ENCODE assay signal across 18 mouse cellular contexts in the genomic region with DNA sequence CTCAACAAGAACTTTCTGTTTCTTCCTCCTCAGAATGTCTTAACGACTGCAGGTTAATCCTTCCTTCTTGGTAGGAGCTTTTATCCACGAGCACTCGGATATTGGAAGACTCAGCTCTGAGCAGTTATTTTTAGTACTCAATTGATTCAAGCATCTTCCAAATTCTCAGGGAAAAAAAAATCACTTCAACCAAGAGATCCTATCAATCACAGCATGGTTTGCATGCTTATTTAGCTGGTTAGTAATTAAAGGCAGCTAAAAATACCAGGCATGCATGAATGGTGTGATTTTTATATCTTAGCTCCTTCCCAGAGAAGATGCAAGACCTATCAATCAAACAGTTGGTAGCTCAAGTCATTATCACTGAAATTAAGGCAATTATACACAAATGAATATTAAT.
A peak's percentile ranks its signal among the peaks of the same experiment; 100 is the strongest.
DNase-seq lines count a peak whose midpoint lies in the region; ATAC-seq and TF ChIP-seq lines count a peak whose summit lies in the region.
"Had no signal": no experiment of that assay in that cellular context is flagged by ENCODE, and none has a peak within 500 bp of the region (broad histone marks: within the 10 kb centered on the region; RNA-seq: fewer than 3 reads in every experiment).

No protein-coding gene starts in this region.

- no peaks in the 10 kb centered on the region for H3K9me3 ChIP-seq in forebrain, embryonic 14.5 days (replicated peaks; ENCODE audit: control insufficient read depth, low read length)
- H3K9me3 ChIP-seq in forebrain, embryonic 12.5 days = no peaks in the 10 kb centered on the region
- H3K9me3 ChIP-seq in midbrain, postnatal 0 days (ENCODE audit: low read length) = no peaks in the 10 kb centered on the region
- H3K9me3 ChIP-seq in midbrain, embryonic 15.5 days = no peaks in the 10 kb centered on the region
- no peaks in the 10 kb centered on the region for H3K9me3 ChIP-seq in hindbrain, embryonic 10.5 days
- H3K9me3 ChIP-seq: embryonic facial prominence, embryonic 10.5 days; heart, embryonic 15.5 days; hindbrain, embryonic 15.5 days had no signal

- H3K4me2 ChIP-seq in forebrain, embryonic 14.5 days (ENCODE audit: low read length) = no peak overlapping the region
- H3K4me2 ChIP-seq in forebrain, embryonic 12.5 days = no peak overlapping the region
- H3K4me2 ChIP-seq in midbrain, postnatal 0 days (ENCODE audit: low read depth, low read length, poor library complexity, severe bottlenecking) = no peak overlapping the region
- no peak overlapping the region for H3K4me2 ChIP-seq in midbrain, embryonic 15.5 days
- H3K4me2 ChIP-seq: heart, embryonic 11.5 days; heart, embryonic 15.5 days; hindbrain, embryonic 15.5 days had no signal

- H3K9ac ChIP-seq in forebrain, embryonic 14.5 days (ENCODE audit: low read length) = no peak overlapping the region
- H3K9ac ChIP-seq in forebrain, embryonic 12.5 days = no peak overlapping the region
- H3K9ac ChIP-seq in midbrain, postnatal 0 days (replicated peaks; ENCODE audit: low read length, poor library complexity, severe bottlenecking) = no peak overlapping the region
- no peak overlapping the region for H3K9ac ChIP-seq in midbrain, embryonic 15.5 days
- H3K9ac ChIP-seq: heart, embryonic 15.5 days; hindbrain, embryonic 15.5 days had no signal

- no peaks in the 10 kb centered on the region for H3K27me3 ChIP-seq in forebrain, embryonic 14.5 days (replicated peaks; ENCODE audit: control insufficient read depth, insufficient read depth, low read length)
- H3K27me3 ChIP-seq in forebrain, embryonic 12.5 days = no peaks in the 10 kb centered on the region
- H3K27me3 ChIP-seq in midbrain, postnatal 0 days (ENCODE audit: insufficient read depth, low read length) = no peaks in the 10 kb centered on the region
- H3K27me3 ChIP-seq in midbrain, embryonic 15.5 days (replicated peaks) = no peaks in the 10 kb centered on the region
- no peaks in the 10 kb centered on the region for H3K27me3 ChIP-seq in hindbrain, embryonic 10.5 days (ENCODE audit: insufficient read depth, poor library complexity, severe bottlenecking)
- H3K27me3 ChIP-seq: heart, embryonic 15.5 days; hindbrain, embryonic 15.5 days had no signal

- H3K27ac ChIP-seq in forebrain, embryonic 14.5 days (ENCODE audit: low read depth, low read length) = no peak overlapping the region
- H3K27ac ChIP-seq in forebrain, embryonic 12.5 days = no peak overlapping the region
- H3K27ac ChIP-seq in midbrain, postnatal 0 days (ENCODE audit: low read depth, low read length) = no peak overlapping the region
- H3K27ac ChIP-seq in midbrain, embryonic 15.5 days = no peak overlapping the region
- 0 out of 2 replicates have a peak overlapping the region, but pooled peaks have one; percentile 41 for H3K27ac ChIP-seq in olfactory bulb, adult 2 months (ENCODE audit: insufficient read depth, low read depth, low read length)
- H3K27ac ChIP-seq in hindbrain, embryonic 10.5 days = no peak overlapping the region
- H3K27ac ChIP-seq: embryonic facial prominence, embryonic 10.5 days; heart, adult 2 months; heart, embryonic 15.5 days; hindbrain, embryonic 15.5 days had no signal

- 8% methylated on average over 3 of the region's 3 CpGs for WGBS in forebrain, embryonic 14.5 days
- WGBS in forebrain, embryonic 12.5 days = 24% methylated on average over 3 of the region's 3 CpGs
- 16% methylated on average over 3 of the region's 3 CpGs for WGBS in midbrain, postnatal 0 days
- 24% methylated on average over 3 of the region's 3 CpGs for WGBS in midbrain, embryonic 15.5 days
- 13% methylated on average over 3 of the region's 3 CpGs for WGBS in olfactory bulb, adult 2 months
- 63% methylated on average over 3 of the region's 3 CpGs for WGBS in hindbrain, embryonic 10.5 days

- H3K36me3 ChIP-seq in forebrain, embryonic 14.5 days (ENCODE audit: control insufficient read depth, insufficient read depth, low read length) = no peaks in the 10 kb centered on the region
- H3K36me3 ChIP-seq in forebrain, embryonic 12.5 days (replicated peaks) = no peaks in the 10 kb centered on the region
- H3K36me3 ChIP-seq in midbrain, postnatal 0 days (ENCODE audit: insufficient read depth, low read length) = no peaks in the 10 kb centered on the region
- no peaks in the 10 kb centered on the region for H3K36me3 ChIP-seq in midbrain, embryonic 15.5 days (replicated peaks)
- no peaks in the 10 kb centered on the region for H3K36me3 ChIP-seq in hindbrain, embryonic 10.5 days
- H3K36me3 ChIP-seq: embryonic facial prominence, embryonic 10.5 days; heart, embryonic 15.5 days; hindbrain, embryonic 15.5 days had no signal

- DNase-seq in forebrain, embryonic 14.5 days (ENCODE audit: low spot score) = peak; percentile 62
- peak; percentile 23 for DNase-seq in midbrain, postnatal 0 days (ENCODE audit: low spot score)
- no peak for DNase-seq in hindbrain, embryonic 10.5 days (ENCODE audit: low spot score)
- no peak for DNase-seq in urinary bladder, postnatal 4 days (ENCODE audit: low spot score in 2 of 2)
- DNase-seq: adrenal gland, postnatal 10 days; cerebellum, adult 2 months; cerebellum, postnatal 10 days; gastrocnemius, postnatal 14 days; heart, adult 2 months; heart, postnatal 14 days had no signal

- TF ChIP-seq CTCF in midbrain, postnatal 0 days (IDR thresholded peaks at IDR 0.05) = no peak
- TF ChIP-seq CTCF in olfactory bulb, adult 2 months (IDR thresholded peaks at IDR 0.05; ENCODE audit: insufficient read depth, low read depth, low read length) = no peak

- H3K4me3 ChIP-seq in forebrain, embryonic 14.5 days (ENCODE audit: low read depth, low read length) = no peak overlapping the region
- no peak overlapping the region for H3K4me3 ChIP-seq in forebrain, embryonic 12.5 days (replicated peaks)
- no peak overlapping the region for H3K4me3 ChIP-seq in midbrain, postnatal 0 days (ENCODE audit: low read depth, low read length)
- no peak overlapping the region for H3K4me3 ChIP-seq in midbrain, embryonic 15.5 days
- H3K4me3 ChIP-seq in olfactory bulb, adult 2 months (ENCODE audit: insufficient read depth, low read depth, low read length) = no peak overlapping the region
- H3K4me3 ChIP-seq in hindbrain, embryonic 10.5 days = no peak overlapping the region
- H3K4me3 ChIP-seq: embryonic facial prominence, embryonic 10.5 days; heart, adult 2 months; heart, embryonic 15.5 days; hindbrain, embryonic 15.5 days had no signal

- no peak for ATAC-seq in forebrain, embryonic 14.5 days
- no peak for ATAC-seq in forebrain, embryonic 12.5 days (ENCODE audit: low FRiP score)
- no peak for ATAC-seq in midbrain, postnatal 0 days (ENCODE audit: low FRiP score)
- ATAC-seq in midbrain, embryonic 15.5 days (replicated peaks) = no peak
- ATAC-seq: intestine, embryonic 16.5 days had no signal

- no peaks in the 10 kb centered on the region for H3K4me1 ChIP-seq in forebrain, embryonic 14.5 days (ENCODE audit: control insufficient read depth, insufficient read depth, low read length)
- no peaks in the 10 kb centered on the region for H3K4me1 ChIP-seq in forebrain, embryonic 12.5 days
- H3K4me1 ChIP-seq in midbrain, postnatal 0 days (ENCODE audit: insufficient read depth, low read length) = no peaks in the 10 kb centered on the region
- H3K4me1 ChIP-seq in midbrain, embryonic 15.5 days = no peaks in the 10 kb centered on the region
- H3K4me1 ChIP-seq in olfactory bulb, adult 2 months (ENCODE audit: control insufficient read depth, insufficient read depth, low read length) = 0 out of 2 replicates have a peak, but pooled peaks cover 2% of the 10 kb centered on the region
- H3K4me1 ChIP-seq in hindbrain, embryonic 10.5 days (replicated peaks) = no peaks in the 10 kb centered on the region
- H3K4me1 ChIP-seq: embryonic facial prominence, embryonic 10.5 days; heart, embryonic 15.5 days had no signal

- TF ChIP-seq POLR2A in olfactory bulb, adult 2 months (IDR thresholded peaks at IDR 0.05; ENCODE audit: insufficient read depth, low read depth, low read length) = no peak

Comparison
In these comparisons a context has a peak if more than half of its experiments do, and no peak if none do; other contexts are left out.
1. DNase-seq: peak in forebrain, embryonic 14.5 days (single experiment) and midbrain, postnatal 0 days (single experiment); none in hindbrain, embryonic 10.5 days (single experiment) and urinary bladder, postnatal 4 days (0 of 2).